Comparison of ENCODE assay signal across 24 mouse cellular contexts in genomic region chr16:37919000-37919399, GRCm38 (mm10). TPM values are rescaled to one million over a fixed set of nuclear protein-coding genes. Genes with fewer than 3 reads are reported as not detected.
DNase-seq lines count a peak whose midpoint lies in the region; ATAC-seq and TF ChIP-seq lines count a peak whose summit lies in the region.
"Had no signal": no experiment of that assay in that cellular context is flagged by ENCODE, and none has a peak within 500 bp of the region (broad histone marks: within the 10 kb centered on the region; RNA-seq: fewer than 3 reads in every experiment).

No protein-coding gene starts in this region.

- intact Hi-C loops in left cerebral cortex, adult 2 months (cut with DNase I): no loop called here
- intact Hi-C loops in left cerebral cortex, postnatal 36 days (cut with DNase I): no loop called here

- TF ChIP-seq CTCF in forebrain, postnatal 0 days (IDR thresholded peaks at IDR 0.05; ENCODE audit: low read depth): peak; percentile 29; the same call in 1 of the 2 replicates
- TF ChIP-seq CTCF in left cerebral cortex, adult 2 months (IDR thresholded peaks at IDR 0.05): peak; percentile 23; the same call in 1 of the 2 replicates
- TF ChIP-seq CTCF in ES-Bruce4 (IDR thresholded peaks at IDR 0.05; ENCODE audit: low read depth, low read length): peak; percentile 20

- no peak overlapping the region for H3K4me3 ChIP-seq in forebrain, postnatal 0 days (ENCODE audit: low read depth, low read length)
- H3K4me3 ChIP-seq in forebrain, embryonic 12.5 days (replicated peaks): no peak overlapping the region
- no peak overlapping the region for H3K4me3 ChIP-seq in left cerebral cortex, adult 2 months
- H3K4me3 ChIP-seq in ES-Bruce4 (ENCODE audit: low read depth, low read length): no peak overlapping the region
- H3K4me3 ChIP-seq: forebrain, embryonic 13.5 days; hindbrain, embryonic 12.5 days; intestine, embryonic 15.5 days; limb, embryonic 10.5 days had no signal

- no peak for ATAC-seq in forebrain, postnatal 0 days
- ATAC-seq in forebrain, embryonic 12.5 days (ENCODE audit: low FRiP score): no peak
- no peak for ATAC-seq in inflammation-experienced regulatory T-cells, adult 6 months
- ATAC-seq: forebrain, embryonic 13.5 days; intestine, embryonic 15.5 days had no signal

- no peak overlapping the region for H3K27ac ChIP-seq in forebrain, postnatal 0 days (ENCODE audit: low read depth, low read length)
- H3K27ac ChIP-seq in forebrain, embryonic 12.5 days: no peak overlapping the region
- H3K27ac ChIP-seq in left cerebral cortex, adult 2 months: no peak overlapping the region
- H3K27ac ChIP-seq in ES-Bruce4 (ENCODE audit: insufficient read depth, low read length): no peak overlapping the region
- H3K27ac ChIP-seq: forebrain, embryonic 13.5 days; intestine, embryonic 15.5 days; limb, embryonic 10.5 days had no signal

- no peaks in the 10 kb centered on the region for H3K4me1 ChIP-seq in forebrain, postnatal 0 days (ENCODE audit: insufficient read depth)
- H3K4me1 ChIP-seq in forebrain, embryonic 12.5 days: peaks cover 19% of the 10 kb centered on the region
- no peaks in the 10 kb centered on the region for H3K4me1 ChIP-seq in ES-Bruce4 (ENCODE audit: control insufficient read depth, insufficient read depth, low read length)
- H3K4me1 ChIP-seq: intestine, embryonic 15.5 days had no signal

- no peak overlapping the region for H3K9ac ChIP-seq in forebrain, postnatal 0 days
- no peak overlapping the region for H3K9ac ChIP-seq in forebrain, embryonic 12.5 days
- no peak overlapping the region for H3K9ac ChIP-seq in ES-Bruce4 (ENCODE audit: low read depth, poor library complexity, severe bottlenecking)
- H3K9ac ChIP-seq: forebrain, embryonic 13.5 days; hindbrain, embryonic 12.5 days; intestine, embryonic 15.5 days had no signal

- WGBS in forebrain, postnatal 0 days: 91% methylated on average over 6 of the region's 6 CpGs
- WGBS in forebrain, embryonic 12.5 days: 89% methylated on average over 6 of the region's 6 CpGs

- H3K9me3 ChIP-seq in forebrain, postnatal 0 days (ENCODE audit: low read length): no peaks in the 10 kb centered on the region
- 0 out of 2 replicates have a peak, but pooled peaks cover 3% of the 10 kb centered on the region for H3K9me3 ChIP-seq in forebrain, embryonic 12.5 days
- no peaks in the 10 kb centered on the region for H3K9me3 ChIP-seq in ES-Bruce4 (replicated peaks; ENCODE audit: control insufficient read depth, insufficient read depth, low read length, poor library complexity, severe bottlenecking)
- H3K9me3 ChIP-seq: forebrain, embryonic 13.5 days; hindbrain, embryonic 12.5 days; intestine, embryonic 15.5 days; limb, embryonic 10.5 days had no signal

- TF ChIP-seq POLR2A in ES-Bruce4 (IDR thresholded peaks at IDR 0.05; ENCODE audit: insufficient read depth, low read length): no peak

- no peak for DNase-seq in forebrain, postnatal 0 days
- DNase-seq in left cerebral cortex, adult 2 months (ENCODE audit: extremely low spot score in 1 of 2, low spot score in 2 of 2): no peak
- DNase-seq in left cerebral cortex, postnatal 36 days (ENCODE audit: low spot score in 2 of 2): no peak
- peak; percentile 75 for DNase-seq in ZHBTc4 (ENCODE audit: low read depth, low spot score)
- DNase-seq in ovary, postnatal 36 days (ENCODE audit: low spot score): no peak
- DNase-seq: adrenal gland, postnatal 36 days; cerebellum, adult 2 months; gastrocnemius, postnatal 25 days; heart, postnatal 10 days; kidney, postnatal 10 days; lung, adult 2 months; lung, postnatal 36 days had no signal

- H3K36me3 ChIP-seq in forebrain, postnatal 0 days (ENCODE audit: insufficient read depth): no peaks in the 10 kb centered on the region
- H3K36me3 ChIP-seq in forebrain, embryonic 12.5 days (replicated peaks): no peaks in the 10 kb centered on the region
- no peaks in the 10 kb centered on the region for H3K36me3 ChIP-seq in ES-Bruce4 (ENCODE audit: control insufficient read depth, insufficient read depth, low read length, poor library complexity, severe bottlenecking)
- H3K36me3 ChIP-seq: hindbrain, embryonic 12.5 days; intestine, embryonic 15.5 days; limb, embryonic 10.5 days had no signal

- H3K27me3 ChIP-seq in forebrain, postnatal 0 days (ENCODE audit: insufficient read depth, low read length): no peaks in the 10 kb centered on the region
- H3K27me3 ChIP-seq in forebrain, embryonic 12.5 days: 0 out of 2 replicates have a peak, but pooled peaks cover 7% of the 10 kb centered on the region
- H3K27me3 ChIP-seq in ES-Bruce4 (ENCODE audit: control insufficient read depth, insufficient read depth, low read length, poor library complexity, severe bottlenecking): peaks cover 12% of the 10 kb centered on the region; the same call in 1 of the 2 replicates
- H3K27me3 ChIP-seq: forebrain, embryonic 13.5 days; intestine, embryonic 15.5 days had no signal

- no peak overlapping the region for H3K4me2 ChIP-seq in forebrain, postnatal 0 days (ENCODE audit: low read depth)
- H3K4me2 ChIP-seq in forebrain, embryonic 12.5 days: no peak overlapping the region
- H3K4me2 ChIP-seq: heart, embryonic 11.5 days; hindbrain, embryonic 12.5 days; intestine, embryonic 15.5 days had no signal

- no peak for TF ChIP-seq EP300 in ES-Bruce4 (IDR thresholded peaks at IDR 0.05; ENCODE audit: insufficient read depth, low read depth, low read length)

RNA-seq across cellular contexts. Expression of gene Gpr156, which starts 2.7 kb away (rescaled TPM):
- 2.8 and 3.3 TPM in 2 replicates for total RNA-seq in forebrain, postnatal 0 days (2014; rRNA removed)
- polyA plus RNA-seq in forebrain, postnatal 0 days (2015; fragmentation: Nextera tagmentation; extraction: Ambion mirVana): 1.5 and 2.3 TPM in 2 replicates
- polyA plus RNA-seq in forebrain, embryonic 12.5 days (2016; fragmentation: Nextera tagmentation; extraction: Ambion mirVana): 4.6 and 5.4 TPM in 2 replicates
- total RNA-seq in left cerebral cortex, adult 2 months (2021): under 1 TPM; 0.48 to 0.63 TPM
- total RNA-seq in left cerebral cortex, postnatal 36 days (2021): under 1 TPM; 0.39 to 0.54 TPM
- polyA plus RNA-seq in ES-Bruce4 (2011; ENCODE audit: insufficient read depth, insufficient read length, low read depth, missing spikeins): 0.20 TPM in 1 of 2 replicates, not detected in the other
- not detected for polyA plus RNA-seq in inflammation-experienced regulatory T-cells, adult 6 months (2017; shearing (Covaris generic))
- total RNA-seq: common myeloid progenitor, adult 5-6 weeks; liver, adult 2 months had no signal
- polyA plus RNA-seq: liver, adult 2 months had no signal

RNA-seq across cellular contexts. Expression of gene Lrrc58, which starts 50.8 kb away (rescaled TPM):
- total RNA-seq in forebrain, postnatal 0 days (2014; rRNA removed): 66.5 and 97.5 TPM in 2 replicates
- 28.3 and 43.7 TPM in 2 replicates for polyA plus RNA-seq in forebrain, postnatal 0 days (2015; fragmentation: Nextera tagmentation; extraction: Ambion mirVana)
- polyA plus RNA-seq in forebrain, embryonic 12.5 days (2016; fragmentation: Nextera tagmentation; extraction: Ambion mirVana): 65.8 and 70.1 TPM in 2 replicates
- total RNA-seq in left cerebral cortex, adult 2 months (2021): 100 to 1,000 TPM; 105 to 106 TPM
- 100 to 1,000 TPM in 1 of 2 experiments, 10 to 100 TPM in 1; 97.3 to 105 TPM for total RNA-seq in left cerebral cortex, postnatal 36 days (2021)
- polyA plus RNA-seq in ES-Bruce4 (2011; ENCODE audit: insufficient read depth, insufficient read length, low read depth, missing spikeins): 60.4 and 61.3 TPM in 2 replicates
- polyA plus RNA-seq in inflammation-experienced regulatory T-cells, adult 6 months (2017; shearing (Covaris generic)): 10 to 100 TPM; 16.9 to 21.9 (median 19.5) TPM

RNA-seq across cellular contexts. Expression of gene Gm36028, which starts 58.1 kb away (rescaled TPM):
- not detected in 2 replicates for total RNA-seq in forebrain, postnatal 0 days (2014; rRNA removed)
- 0.21 and 0.28 TPM in 2 replicates for polyA plus RNA-seq in forebrain, postnatal 0 days (2015; fragmentation: Nextera tagmentation; extraction: Ambion mirVana)
- 0.17 and 0.29 TPM in 2 replicates for polyA plus RNA-seq in forebrain, embryonic 12.5 days (2016; fragmentation: Nextera tagmentation; extraction: Ambion mirVana)
- total RNA-seq in left cerebral cortex, adult 2 months (2021): not detected
- total RNA-seq in left cerebral cortex, postnatal 36 days (2021): not detected
- not detected in 2 replicates for polyA plus RNA-seq in ES-Bruce4 (2011; ENCODE audit: insufficient read depth, insufficient read length, low read depth, missing spikeins)
- polyA plus RNA-seq in inflammation-experienced regulatory T-cells, adult 6 months (2017; shearing (Covaris generic)): not detected
- total RNA-seq: gastrocnemius, postnatal 25 days; layer of hippocampus, adult 8-10 months; left cerebral cortex, adult 18-20 months had no signal
- polyA plus RNA-seq: forebrain, embryonic 13.5 days; limb, embryonic 10.5 days had no signal
